Mouse (Mus musculus) layer of hippocampus, adult 9-11 months (tissue): ENCODE data around the gene Stat2.
"Not testable (repeated sequence)": the region's sequence is repeated elsewhere in the genome, so short reads cannot be mapped to it uniquely, and the experiment has no call there.

ENCODE experiments used
- DNase-seq: peaks from one replicate; pipeline ENCODE4 v3.0.0; 2022

Gene Stat2

DNA sequence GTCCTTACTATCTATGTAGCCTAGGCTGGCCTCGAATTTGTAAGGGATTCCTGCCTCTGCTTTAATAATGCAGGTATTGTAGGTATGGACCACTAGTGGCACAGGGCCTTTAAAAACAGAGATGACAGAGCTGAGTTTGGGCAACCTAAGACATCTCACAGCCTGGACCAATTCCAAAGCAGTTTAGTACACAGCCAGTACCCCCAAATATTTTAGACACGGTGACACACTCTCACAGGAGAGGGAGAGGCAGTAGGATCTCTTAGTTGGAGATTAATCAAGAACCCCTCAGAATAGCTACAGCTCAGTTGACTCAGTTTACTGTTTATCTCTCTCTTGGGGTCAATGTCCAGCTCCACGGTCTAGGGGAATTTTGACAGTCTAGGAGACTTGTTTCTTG lies 32.0 kb downstream of the Stat2 start:
- no peak for DNase-seq

DNA sequence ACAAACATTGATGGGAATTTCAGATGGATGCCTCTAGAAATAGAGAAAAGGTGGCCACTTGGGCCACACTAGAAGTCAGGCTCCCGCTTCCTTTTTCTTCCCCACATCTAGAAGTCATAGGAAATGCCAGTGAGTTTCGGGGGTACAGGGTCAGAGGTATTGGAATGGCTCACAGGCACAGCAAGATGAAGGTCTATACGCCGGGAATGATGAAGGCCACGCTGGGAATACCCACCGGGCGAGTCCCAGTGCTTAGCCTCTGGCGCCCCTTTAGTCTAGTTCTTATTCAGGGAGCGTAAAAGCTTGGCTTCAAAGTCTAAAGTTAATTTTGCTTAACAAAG lies 32.4 kb downstream of the Stat2 start:
- no peak for DNase-seq

GRCm38 (mm10) chr10:128303126-128304021 lies 33.0 kb downstream of the Stat2 start, which contains the start of gene Pan2:
Gene Pan2 (plus strand): TSS chr10:128303335.
- peak; percentile 100 for DNase-seq

GRCm38 (mm10) chr10:128309654-128310053 lies 39.3 kb downstream of the Stat2 start:
- DNase-seq: no peak

GRCm38 (mm10) chr10:128310177-128310576 lies 39.8 kb downstream of the Stat2 start:
- no peak for DNase-seq

- DNase-seq: no peak
Observed at GRCm38 (mm10) chr10:128310902-128311301, 40.5 kb downstream of the Stat2 start.

DNA sequence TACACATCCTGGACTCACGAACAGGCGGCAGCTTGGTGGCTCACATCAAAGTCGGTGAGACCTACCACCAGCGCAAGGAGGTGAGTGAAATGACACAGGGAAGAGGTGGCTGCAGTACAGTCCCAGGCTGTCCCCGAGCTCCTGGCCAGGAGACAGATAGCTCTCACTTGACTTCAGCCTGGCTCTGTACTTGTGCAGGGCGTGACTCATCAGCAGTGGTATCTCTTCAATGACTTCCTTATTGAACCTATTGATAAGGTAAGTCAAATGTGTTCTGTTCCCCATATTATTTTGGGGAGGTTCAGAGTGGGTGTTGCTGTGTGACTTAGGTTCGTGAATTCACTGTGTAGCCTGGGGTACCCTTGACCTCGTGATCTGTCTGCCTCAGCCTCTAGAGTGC lies 45.2 kb downstream of the Stat2 start:
- DNase-seq: no peak

DNA sequence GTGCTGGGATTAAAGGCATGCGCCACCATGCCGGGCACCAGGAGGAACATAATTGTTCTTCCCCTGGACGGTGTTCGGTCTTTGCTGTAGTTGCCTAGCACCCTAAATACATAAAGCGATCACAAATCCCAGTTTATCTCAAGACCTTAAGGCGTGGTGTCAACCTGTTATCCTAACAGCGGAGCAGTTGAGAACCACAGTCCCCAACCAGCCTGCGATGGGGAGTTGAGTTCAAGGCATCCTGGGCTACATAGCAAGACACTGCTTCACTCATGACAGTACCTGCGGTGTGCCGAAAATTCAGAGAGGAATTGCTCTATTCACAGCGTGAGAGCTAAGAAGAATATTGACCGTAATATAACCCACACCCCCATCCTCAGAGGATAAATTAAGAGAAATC lies 51.3 kb downstream of the Stat2 start:
- DNase-seq: no peak

DNA sequence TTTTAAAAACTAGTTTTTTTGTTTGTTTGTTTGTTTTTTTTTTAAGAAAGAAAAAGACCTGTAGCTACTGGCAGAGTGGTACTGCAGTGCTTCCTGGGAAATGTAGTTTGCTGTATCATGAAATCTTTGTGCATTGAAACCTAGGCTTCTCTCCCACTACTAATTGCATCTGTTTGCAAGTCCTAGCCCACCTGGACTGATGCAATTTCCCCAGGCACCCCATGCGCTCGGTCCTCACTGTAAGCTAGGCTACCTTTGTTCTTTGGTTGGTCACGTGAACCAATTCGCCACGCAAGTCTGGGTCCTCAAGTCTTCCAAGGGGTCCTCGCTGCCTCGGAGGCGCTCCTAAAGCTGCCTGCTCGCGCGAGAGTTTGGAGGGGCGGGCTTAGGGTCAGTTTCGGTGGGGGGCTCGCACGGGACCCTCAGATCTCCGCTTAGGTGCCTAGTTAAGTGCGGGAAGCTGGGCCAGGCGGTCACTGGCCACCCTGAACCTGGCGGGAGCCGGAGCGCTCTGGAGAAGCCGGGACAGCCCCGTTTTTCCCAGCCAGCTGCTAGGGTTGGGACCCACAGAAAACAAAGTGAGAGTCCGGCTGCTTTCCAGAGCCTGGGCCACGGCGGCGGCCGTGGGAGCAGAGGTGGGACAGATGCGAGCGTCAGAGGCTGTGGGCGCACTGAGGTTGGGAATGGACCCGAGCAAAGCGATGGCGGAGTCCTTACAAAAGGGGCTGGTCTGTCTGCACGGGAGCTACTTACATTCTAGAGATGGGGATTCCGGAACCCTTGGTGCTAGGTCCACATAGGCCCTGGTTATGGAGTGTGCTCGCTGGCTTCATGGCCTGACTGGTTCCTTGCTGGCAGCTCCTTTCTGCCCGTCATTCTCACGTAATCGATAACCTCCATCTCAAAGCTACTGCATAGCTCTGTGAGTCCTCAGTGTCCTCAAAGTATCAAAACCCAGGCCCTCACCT lies 52.1 kb downstream of the Stat2 start, which contains the start of gene Cnpy2:
Cnpy2 (plus strand) TSS at position 319 of the 968 bp plus-strand sequence.
- DNase-seq: peak; percentile 84

DNA sequence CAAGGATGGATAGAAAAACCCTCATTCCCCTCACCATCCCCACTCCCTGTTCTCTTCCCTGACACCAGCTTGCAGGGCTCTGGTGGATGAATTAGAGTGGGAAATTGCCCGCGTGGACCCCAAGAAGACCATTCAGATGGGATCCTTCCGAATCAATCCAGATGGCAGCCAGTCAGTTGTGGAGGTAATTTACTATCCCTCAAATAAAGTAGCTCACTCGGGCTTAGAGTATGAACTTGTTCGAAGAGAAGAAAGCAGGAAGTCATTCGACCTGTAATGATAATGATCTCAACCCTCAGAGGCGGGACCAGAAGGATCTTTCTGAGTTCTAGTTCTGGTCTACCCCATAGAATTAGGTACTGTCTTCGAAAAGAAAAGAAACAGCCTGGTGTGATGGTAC lies 53.2 kb downstream of the Stat2 start:
- DNase-seq: no peak

GRCm38 (mm10) chr10:128326825-128327224 lies 56.5 kb downstream of the Stat2 start:
- DNase-seq: no peak

GRCm38 (mm10) chr10:128327610-128328009 lies 57.3 kb downstream of the Stat2 start:
- DNase-seq: no peak

DNA sequence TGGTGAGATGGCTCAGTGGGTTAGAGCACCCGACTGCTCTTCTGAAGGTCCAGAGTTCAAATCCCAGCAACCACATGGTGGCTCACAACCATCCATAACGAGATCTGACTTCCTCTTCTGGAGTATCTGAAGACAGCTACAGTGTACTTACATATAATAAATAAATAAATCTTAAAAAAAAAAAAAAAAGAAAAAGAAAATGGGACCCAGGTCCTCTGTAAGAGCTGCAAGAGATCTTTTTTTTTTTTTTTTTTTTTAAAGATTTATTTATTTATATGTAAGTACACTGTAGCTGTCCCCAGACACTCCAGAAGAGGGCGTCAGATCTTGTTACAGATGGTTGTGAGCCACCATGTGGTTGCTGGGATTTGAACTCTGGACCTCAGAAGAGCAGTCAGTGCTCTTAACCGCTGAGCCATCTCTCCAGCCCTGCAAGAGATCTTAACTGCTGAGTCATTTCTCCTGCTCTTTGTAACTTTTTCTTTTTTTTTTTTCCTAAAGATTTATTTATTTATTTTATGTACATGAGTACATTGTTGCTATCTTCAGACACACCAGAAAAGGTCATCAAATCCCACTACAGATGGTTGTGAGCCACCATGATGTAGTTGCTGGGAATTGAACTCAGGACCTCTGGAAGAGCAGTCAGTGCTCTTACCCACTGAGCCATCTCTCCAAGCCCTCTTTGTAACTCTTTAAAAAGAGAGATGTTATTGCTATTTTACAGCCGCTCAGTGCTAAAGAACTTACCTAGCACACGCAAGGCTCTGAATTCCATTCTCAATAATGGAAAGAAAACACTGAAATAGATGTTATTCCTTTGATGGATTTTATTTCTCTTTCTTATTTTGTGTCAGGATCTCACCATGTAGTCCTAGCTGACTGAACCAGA lies 62.2 kb downstream of the Stat2 start:
- DNase-seq: not testable (repeated sequence)

DNA sequence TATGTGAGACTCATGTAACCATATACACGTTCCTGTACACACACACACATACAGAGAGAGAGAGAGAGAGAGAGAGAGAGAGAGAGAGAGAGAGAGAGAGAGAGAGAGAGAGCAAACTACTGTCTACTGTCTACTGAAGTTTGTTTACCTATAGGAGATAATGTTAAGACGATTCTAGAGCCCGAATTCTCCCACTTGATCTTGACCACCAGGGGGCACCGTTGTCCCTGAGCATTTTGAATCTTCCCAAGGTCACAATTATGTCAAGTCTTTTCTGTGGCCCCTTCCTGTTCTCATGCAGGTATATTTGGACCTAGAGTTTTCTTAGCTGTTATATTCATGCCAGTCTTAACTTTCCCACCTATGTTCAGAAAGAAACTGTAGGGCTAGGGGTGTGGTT lies 65.2 kb downstream of the Stat2 start:
- DNase-seq: no peak

GRCm38 (mm10) chr10:128336195-128336594 lies 65.8 kb downstream of the Stat2 start:
- DNase-seq: no peak

- no peak for DNase-seq
Observed at GRCm38 (mm10) chr10:128336597-128336996, 66.2 kb downstream of the Stat2 start.

- peak; percentile 97 for DNase-seq
Observed at GRCm38 (mm10) chr10:128337306-128338181, 67.2 kb downstream of the Stat2 start, which contains the start of gene Cs. Gene Cs (plus strand): TSS chr10:128337734.

DNA sequence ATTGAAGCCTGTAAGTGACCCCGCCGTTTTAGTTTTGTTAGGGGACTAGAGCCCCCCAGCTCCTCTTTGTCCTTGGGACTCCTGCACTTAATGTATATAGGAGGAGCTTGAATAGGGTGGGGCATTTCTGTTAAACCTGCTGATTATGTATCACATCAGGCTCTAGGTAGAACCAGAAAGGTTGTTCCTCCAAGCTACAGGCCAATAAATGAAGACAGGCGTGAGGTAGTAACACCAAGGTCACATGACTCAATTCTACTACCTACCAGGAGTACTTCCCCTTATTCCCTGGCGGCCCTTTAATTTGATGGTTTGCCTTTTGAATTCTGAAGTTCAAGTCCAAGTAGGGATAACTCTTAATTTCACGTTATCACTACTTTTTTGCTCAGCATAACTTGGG lies 68.1 kb downstream of the Stat2 start:
- no peak for DNase-seq

DNA sequence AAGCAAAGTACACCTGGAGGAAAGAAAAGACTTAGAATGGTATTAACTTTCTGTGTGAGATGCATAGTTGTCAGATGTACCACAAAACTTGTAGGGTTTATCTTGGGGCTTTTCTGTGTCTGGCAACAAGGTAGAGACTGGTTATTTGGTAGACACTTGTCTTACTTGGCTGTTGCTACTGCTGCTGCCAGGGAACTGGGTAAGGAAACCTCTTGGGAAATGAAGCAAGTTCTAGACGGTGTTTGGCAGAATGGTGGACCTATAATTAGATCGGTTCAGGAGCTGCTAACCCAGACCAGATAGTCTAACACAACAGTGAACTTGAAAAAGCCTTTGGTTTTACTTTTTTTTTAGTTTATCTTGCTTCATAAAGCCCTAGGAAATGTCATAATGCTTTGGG lies 68.6 kb downstream of the Stat2 start:
- no peak for DNase-seq

- DNase-seq: no peak
Observed at GRCm38 (mm10) chr10:128340257-128340656, 69.9 kb downstream of the Stat2 start.
